Mouse (Mus musculus): ENCODE data around the gene Ttc39b.

DNA sequence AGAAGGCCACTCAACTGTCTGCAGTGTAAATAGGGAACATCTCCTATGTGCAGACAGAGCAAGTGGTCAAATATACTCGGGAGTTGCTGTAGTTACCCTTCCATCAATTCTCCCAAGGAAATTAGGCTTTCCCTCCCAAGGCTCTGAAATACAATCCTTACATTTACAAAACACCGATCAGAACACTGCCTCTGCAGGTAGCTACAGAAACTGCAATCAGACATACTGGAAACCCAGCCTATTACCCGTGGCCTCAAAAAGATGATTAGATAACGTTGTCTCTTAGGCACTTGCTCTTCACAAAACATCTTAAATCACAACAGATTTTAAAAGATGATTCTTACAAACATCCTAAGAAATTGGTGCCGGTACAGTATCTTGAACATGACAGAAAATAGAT lies 99.8 kb downstream of the Ttc39b start:
- TF ChIP-seq POLR2A (IDR thresholded peaks at IDR 0.05; ENCODE audit: borderline replicate concordance, extremely low read depth, low read depth, low read length) = no peak
- no peak for TF ChIP-seq CTCF (IDR thresholded peaks at IDR 0.05; ENCODE audit: insufficient read depth, low read length)

Measured in lung, adult 2 months (tissue).